Mouse (Mus musculus) ES-Bruce4 (cell line): ENCODE results near the gene Tspan9. TPM values are rescaled to one million over a fixed set of nuclear protein-coding genes. Genes with fewer than 3 reads are reported as not detected.

ENCODE experiments used
- H3K27ac ChIP-seq: 2 replicates; pipeline ENCODE4 v1.5.1; 2012; ENCODE audit warnings: low read length, inconsistent platforms; ENCODE audit not compliant: insufficient read depth
- H3K27me3 ChIP-seq: 2 replicates; pipeline ENCODE4 v1.6.1; 2012; ENCODE audit warnings: mild to moderate bottlenecking, low read length, inconsistent platforms; ENCODE audit not compliant: control insufficient read depth, poor library complexity, insufficient read depth, severe bottlenecking
- H3K36me3 ChIP-seq: 2 replicates; pipeline ENCODE4 v1.6.1; 2012; ENCODE audit warnings: inconsistent platforms, mild to moderate bottlenecking, low read length, moderate library complexity; ENCODE audit not compliant: control insufficient read depth, poor library complexity, insufficient read depth, severe bottlenecking
- H3K4me1 ChIP-seq: one replicate; pipeline ENCODE4 v1.8.1; 2011; ENCODE audit warnings: low read length; ENCODE audit not compliant: control insufficient read depth, insufficient read depth
- H3K4me3 ChIP-seq: 2 replicates; pipeline ENCODE4 v1.5.1; 2011; ENCODE audit warnings: low read depth, mild to moderate bottlenecking, low read length
- H3K9ac ChIP-seq: 2 replicates; pipeline ENCODE4 v1.6.1; 2012; ENCODE audit warnings: low read depth, mild to moderate bottlenecking, inconsistent platforms; ENCODE audit not compliant: poor library complexity, severe bottlenecking
- H3K9me3 ChIP-seq: replicated peaks from 2 replicates; pipeline ENCODE4 v1.6.1; 2012; ENCODE audit warnings: mild to moderate bottlenecking, low read length, inconsistent platforms; ENCODE audit not compliant: control insufficient read depth, poor library complexity, insufficient read depth, severe bottlenecking
- CTCF ChIP-seq: IDR thresholded peaks from one replicate; pipeline ENCODE4 v1.8.1; 2011; ENCODE audit warnings: low read depth, low read length
- EP300 ChIP-seq: IDR thresholded peaks from 2 replicates; pipeline ENCODE4 v1.6.1; 2011; ENCODE audit warnings: low read depth, low read length; ENCODE audit not compliant: insufficient read depth
- POLR2A ChIP-seq: IDR thresholded peaks from one replicate; pipeline ENCODE4 v1.8.1; 2011; ENCODE audit warnings: low read length; ENCODE audit not compliant: insufficient read depth
- polyA plus RNA-seq: library from polyadenylated mRNA; stranded (reverse); fragments of >200 nt; gene quantifications from 2 replicates; pipeline ENCODE4 v1.2.4, GENCODE M21; 2011; ENCODE audit warnings: low read depth; ENCODE audit not compliant: missing spikeins, insufficient read depth, insufficient read length

The Tspan9 gene
- polyA plus RNA-seq, 1 experiment = 90.5 TPM

DNA sequence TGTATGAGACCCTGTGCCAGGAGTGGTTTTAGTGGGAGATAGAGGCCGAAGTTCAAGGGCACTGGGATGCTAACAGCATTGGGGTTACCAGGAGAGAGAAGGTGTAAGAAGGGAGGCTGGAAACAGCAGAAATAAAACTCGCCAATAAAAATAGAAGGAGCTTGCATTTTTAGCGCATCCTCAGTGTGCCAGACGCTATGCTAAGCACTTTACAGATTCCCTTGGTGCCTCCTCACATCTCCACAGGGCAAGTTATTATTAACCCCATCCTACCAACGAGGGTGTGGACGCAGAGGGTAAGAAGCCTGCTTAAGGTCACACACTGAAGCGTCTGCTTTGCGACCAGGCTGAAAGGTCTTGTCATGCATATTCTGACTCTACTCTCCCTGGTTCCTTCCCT lies 47.5 kb downstream of the Tspan9 start:
- H3K36me3 ChIP-seq = no peaks in the 10 kb centered on the region
- H3K4me3 ChIP-seq = no peak overlapping the region
- H3K27ac ChIP-seq = no peak overlapping the region
- no peaks in the 10 kb centered on the region for H3K27me3 ChIP-seq
- H3K4me1 ChIP-seq = peaks cover 4% of the 10 kb centered on the region
- H3K9ac ChIP-seq = no peak overlapping the region
- no peaks in the 10 kb centered on the region for H3K9me3 ChIP-seq
- TF ChIP-seq CTCF (no peak), POLR2A (no peak)

- no peaks in the 10 kb centered on the region for H3K27me3 ChIP-seq
- H3K4me1 ChIP-seq = peaks cover 5% of the 10 kb centered on the region
- H3K9me3 ChIP-seq = no peaks in the 10 kb centered on the region
- H3K36me3 ChIP-seq = no peaks in the 10 kb centered on the region
- no peak overlapping the region for H3K4me3 ChIP-seq
- TF ChIP-seq CTCF (no peak), EP300 (no peak), POLR2A (no peak)
- no peak overlapping the region for H3K27ac ChIP-seq
- no peak overlapping the region for H3K9ac ChIP-seq
Measured at GRCm38 (mm10) chr6:128095131-128095530, 48.3 kb downstream of the Tspan9 start.

GRCm38 (mm10) chr6:128093856-128094628 lies 49.4 kb downstream of the Tspan9 start:
- Histone ChIP-seq H3K4me3 (no peak overlapping the region), H3K36me3 (no peaks in the 10 kb centered on the region), H3K4me1 (peaks cover 5% of the 10 kb centered on the region), H3K9ac (no peak overlapping the region), H3K27ac (no peak overlapping the region), H3K27me3 (no peaks in the 10 kb centered on the region), H3K9me3 (no peaks in the 10 kb centered on the region)
- no peak for TF ChIP-seq CTCF
- TF ChIP-seq POLR2A = no peak
- no peak for TF ChIP-seq EP300

GRCm38 (mm10) chr6:128092621-128093020 lies 50.8 kb downstream of the Tspan9 start:
- no peak for TF ChIP-seq CTCF
- 0 out of 2 replicates have a peak, but pooled peaks have one; percentile 40 for TF ChIP-seq EP300
- no peak for TF ChIP-seq POLR2A
- Histone ChIP-seq H3K27me3 (no peaks in the 10 kb centered on the region), H3K27ac (no peak overlapping the region), H3K36me3 (no peaks in the 10 kb centered on the region), H3K4me3 (no peak overlapping the region), H3K9me3 (no peaks in the 10 kb centered on the region), H3K9ac (no peak overlapping the region), H3K4me1 (peaks cover 8% of the 10 kb centered on the region)

GRCm38 (mm10) chr6:128091833-128092166 lies 51.6 kb downstream of the Tspan9 start:
- no peaks in the 10 kb centered on the region for H3K9me3 ChIP-seq
- no peak for TF ChIP-seq POLR2A
- no peak for TF ChIP-seq CTCF
- no peak for TF ChIP-seq EP300
- no peaks in the 10 kb centered on the region for H3K27me3 ChIP-seq
- no peaks in the 10 kb centered on the region for H3K36me3 ChIP-seq
- no peak overlapping the region for H3K9ac ChIP-seq
- peaks cover 8% of the 10 kb centered on the region for H3K4me1 ChIP-seq
- no peak overlapping the region for H3K27ac ChIP-seq
- no peak overlapping the region for H3K4me3 ChIP-seq

DNA sequence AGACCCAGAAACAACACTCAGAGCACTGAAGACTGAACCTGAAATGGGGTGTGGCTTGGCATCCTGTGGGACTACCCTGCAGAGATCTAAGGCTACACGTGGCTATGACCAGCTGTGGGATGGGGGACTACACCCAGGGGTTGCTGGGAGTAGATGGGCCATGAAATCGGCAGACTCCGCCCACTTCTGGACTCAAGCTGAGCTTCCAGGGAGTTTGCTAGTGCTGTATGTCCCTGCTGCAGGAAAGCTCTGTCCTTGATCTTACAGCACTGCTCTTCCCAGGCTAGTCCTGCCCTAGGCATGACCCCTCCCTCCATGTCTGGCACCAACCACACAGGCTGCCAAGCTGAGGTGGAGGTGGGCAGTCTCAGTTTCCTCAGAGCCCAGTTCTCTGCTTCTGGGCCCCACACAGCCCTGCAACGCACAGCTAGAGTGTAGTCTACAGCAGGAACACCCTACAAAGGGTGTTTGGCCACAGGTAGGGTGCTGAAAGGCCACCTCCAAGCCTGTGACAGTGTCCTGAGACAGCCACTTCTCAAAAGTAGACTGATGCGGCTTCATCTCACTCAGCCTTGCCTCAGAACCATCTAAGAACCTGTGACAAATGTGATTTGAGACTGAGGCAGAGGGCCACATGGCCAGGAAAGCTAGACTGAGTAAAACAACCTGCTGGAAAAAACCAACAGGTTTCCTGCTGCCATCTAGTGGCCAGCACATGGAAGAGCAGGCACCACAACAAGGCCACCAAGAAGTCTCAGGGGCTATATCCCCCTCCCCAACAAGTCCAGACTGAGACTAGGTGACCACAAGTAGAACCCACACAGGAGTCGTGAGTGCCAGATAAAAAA lies 52.2 kb downstream of the Tspan9 start:
- Histone ChIP-seq H3K9ac (no peak overlapping the region), H3K36me3 (no peaks in the 10 kb centered on the region), H3K27ac (no peak overlapping the region), H3K9me3 (no peaks in the 10 kb centered on the region), H3K27me3 (no peaks in the 10 kb centered on the region), H3K4me1 (peaks cover 8% of the 10 kb centered on the region), H3K4me3 (no peak overlapping the region)
- TF ChIP-seq EP300 (no peak), POLR2A (no peak), CTCF (peak; percentile 87)
